In genomic region chr4:141099956-141100355, GRCm38 (mm10) we compare ENCODE assay signal across 29 mouse cellular contexts. TPM values are rescaled to one million over a fixed set of nuclear protein-coding genes. Genes with fewer than 3 reads are reported as not detected.
DNase-seq lines count a peak whose midpoint lies in the region; ATAC-seq and TF ChIP-seq lines count a peak whose summit lies in the region.
"Had no signal": no experiment of that assay in that cellular context is flagged by ENCODE, and none has a peak within 500 bp of the region (broad histone marks: within the 10 kb centered on the region; RNA-seq: fewer than 3 reads in every experiment).

No protein-coding gene starts in this region.

- peaks cover 14% of the 10 kb centered on the region; the same call in 1 of the 2 replicates for H3K4me1 ChIP-seq in liver, postnatal 0 days (ENCODE audit: insufficient read depth)
- peaks cover 15% of the 10 kb centered on the region for H3K4me1 ChIP-seq in liver, embryonic 11.5 days (replicated peaks; ENCODE audit: control insufficient read depth, insufficient read depth, low read length)

- no peak overlapping the region for H3K9ac ChIP-seq in liver, postnatal 0 days (replicated peaks)
- no peak overlapping the region for H3K9ac ChIP-seq in liver, embryonic 11.5 days (ENCODE audit: low read depth, low read length)

- no peaks in the 10 kb centered on the region for H3K27me3 ChIP-seq in liver, postnatal 0 days (ENCODE audit: insufficient read depth, low read length)
- H3K27me3 ChIP-seq in liver, embryonic 11.5 days (replicated peaks; ENCODE audit: control insufficient read depth, insufficient read depth, low read length) = peaks cover 3% of the 10 kb centered on the region; the same call in 1 of the 2 replicates
- H3K27me3 ChIP-seq: CH12.LX, Patski had no signal

- WGBS in liver, postnatal 0 days (ENCODE audit: insufficient replicate concordance) = 61% methylated on average over 5 of the region's 5 CpGs
- WGBS in liver, embryonic 11.5 days = 63% methylated on average over 5 of the region's 5 CpGs

- no peaks in the 10 kb centered on the region for H3K9me3 ChIP-seq in liver, postnatal 0 days (ENCODE audit: low read length)
- no peaks in the 10 kb centered on the region for H3K9me3 ChIP-seq in liver, embryonic 11.5 days (ENCODE audit: control insufficient read depth, low read length)

- no peaks in the 10 kb centered on the region for H3K36me3 ChIP-seq in liver, postnatal 0 days (replicated peaks; ENCODE audit: insufficient read depth, low read length)
- no peaks in the 10 kb centered on the region for H3K36me3 ChIP-seq in liver, embryonic 11.5 days (ENCODE audit: control insufficient read depth, insufficient read depth, low read length)
- H3K36me3 ChIP-seq: G1E had no signal

- H3K4me3 ChIP-seq in liver, postnatal 0 days (ENCODE audit: low read depth, low read length) = no peak overlapping the region
- no peak overlapping the region for H3K4me3 ChIP-seq in liver, embryonic 11.5 days (ENCODE audit: low read depth, low read length)

- H3K27ac ChIP-seq in liver, postnatal 0 days (ENCODE audit: low read depth) = peak overlapping the region; percentile 44; the same call in 1 of the 2 replicates
- no peak overlapping the region for H3K27ac ChIP-seq in liver, embryonic 11.5 days (ENCODE audit: low read depth, low read length)

- H3K4me2 ChIP-seq in liver, postnatal 0 days (ENCODE audit: low read depth, low read length) = no peak overlapping the region
- H3K4me2 ChIP-seq in liver, embryonic 11.5 days = no peak overlapping the region

- DNase-seq in liver, postnatal 0 days = no peak
- DNase-seq in liver, embryonic 11.5 days (ENCODE audit: low spot score) = no peak
- DNase-seq in 416B (ENCODE audit: low read depth) (peak; percentile 56), ES-CJ7 (ENCODE audit: low read depth, low spot score) (peak; percentile 69), R1 (ENCODE audit: low read depth, low spot score) (peak; percentile 44)
- no peak for DNase-seq in adrenal gland, postnatal 25 days
- DNase-seq in layer of hippocampus, adult 9-11 months = no peak
- no peak for DNase-seq in right cerebral cortex, postnatal 25 days
- DNase-seq: adrenal gland, adult 2 months; adrenal gland, adult 8-10 months; adrenal gland, postnatal 10 days; adrenal gland, postnatal 14 days; adrenal gland, postnatal 36 days; B cell, adult 2 months; cerebellum, adult 11 months; cerebellum, adult 11-12 months; cerebellum, adult 18-20 months; cerebellum, adult 2 months; cerebellum, adult 8-10 months; cerebellum, adult 9-10 months had no signal

- peak; percentile 31; the same call in 1 of the 2 replicates for ATAC-seq in liver, postnatal 0 days
- no peak for ATAC-seq in liver, embryonic 11.5 days (replicated peaks; ENCODE audit: low FRiP score)
- ATAC-seq: activated CD4-positive, CD25-positive, alpha-beta regulatory T cell, adult 4 months; CD4-positive, CD25-positive, alpha-beta regulatory T cell, adult 4 months; Patski had no signal

- no peak for TF ChIP-seq EP300 in liver, postnatal 0 days (IDR thresholded peaks at IDR 0.05; ENCODE audit: low read depth)

- no peak for TF ChIP-seq CTCF in liver, postnatal 0 days (IDR thresholded peaks at IDR 0.05; ENCODE audit: low read depth)

RNA-seq across cellular contexts. Expression of gene Spata21, which starts 11.8 kb away (rescaled TPM):
- not detected in 2 replicates for polyA plus RNA-seq in liver, postnatal 0 days (2015; fragmentation: Nextera tagmentation; extraction: Ambion mirVana)
- polyA plus RNA-seq in liver, embryonic 11.5 days (2014; fragmentation: Nextera tagmentation; extraction: Ambion mirVana) = 0.19 TPM in 1 of 2 replicates, not detected in the other
- not detected in 2 replicates for total RNA-seq in adrenal gland, postnatal 25 days (2021)
- total RNA-seq: adrenal gland, adult 18-20 months; adrenal gland, adult 2 months; adrenal gland, adult 8-10 months; adrenal gland, postnatal 10 days; adrenal gland, postnatal 14 days; adrenal gland, postnatal 36 days; CH12.LX; G1E; MEL had no signal
- polyA plus RNA-seq: adrenal gland, adult 2 months; brain, embryonic 14.5 days; C2C12; G1E; Patski had no signal

RNA-seq across cellular contexts. Expression of gene Necap2, which starts 21.8 kb away (rescaled TPM):
- 47.1 and 53.0 TPM in 2 replicates for polyA plus RNA-seq in liver, postnatal 0 days (2015; fragmentation: Nextera tagmentation; extraction: Ambion mirVana)
- polyA plus RNA-seq in liver, embryonic 11.5 days (2014; fragmentation: Nextera tagmentation; extraction: Ambion mirVana) = 178 and 180 TPM in 2 replicates
- total RNA-seq in adrenal gland, postnatal 25 days (2021) = 56.2 and 67.2 TPM in 2 replicates

RNA-seq across cellular contexts. Expression of gene Crocc, which starts 39.6 kb away (rescaled TPM):
- 0.32 and 0.47 TPM in 2 replicates for polyA plus RNA-seq in liver, postnatal 0 days (2015; fragmentation: Nextera tagmentation; extraction: Ambion mirVana)
- polyA plus RNA-seq in liver, embryonic 11.5 days (2014; fragmentation: Nextera tagmentation; extraction: Ambion mirVana) = 5.0 and 6.0 TPM in 2 replicates
- 10.2 and 16.1 TPM in 2 replicates for total RNA-seq in adrenal gland, postnatal 25 days (2021)

RNA-seq across cellular contexts. Expression of gene Szrd1, which starts 39.6 kb away (rescaled TPM):
- 16.8 and 17.7 TPM in 2 replicates for polyA plus RNA-seq in liver, postnatal 0 days (2015; fragmentation: Nextera tagmentation; extraction: Ambion mirVana)
- polyA plus RNA-seq in liver, embryonic 11.5 days (2014; fragmentation: Nextera tagmentation; extraction: Ambion mirVana) = 24.7 and 26.2 TPM in 2 replicates
- total RNA-seq in adrenal gland, postnatal 25 days (2021) = 95.3 and 115 TPM in 2 replicates

RNA-seq across cellular contexts. Expression of gene Fbxo42, which starts 47.8 kb away (rescaled TPM):
- polyA plus RNA-seq in liver, postnatal 0 days (2015; fragmentation: Nextera tagmentation; extraction: Ambion mirVana) = 11.2 and 11.7 TPM in 2 replicates
- 26.0 and 28.7 TPM in 2 replicates for polyA plus RNA-seq in liver, embryonic 11.5 days (2014; fragmentation: Nextera tagmentation; extraction: Ambion mirVana)
- 19.7 and 24.8 TPM in 2 replicates for total RNA-seq in adrenal gland, postnatal 25 days (2021)

Comparison
In these comparisons a context has a peak if more than half of its experiments do, and no peak if none do; other contexts are left out.
1. DNase-seq: peak in 416B (single experiment), ES-CJ7 (single experiment) and R1 (single experiment); none in liver, postnatal 0 days (single experiment), liver, embryonic 11.5 days (single experiment), adrenal gland, postnatal 25 days (single experiment), layer of hippocampus, adult 9-11 months (single experiment) and right cerebral cortex, postnatal 25 days (single experiment).